Mouse (Mus musculus) megakaryocyte, embryonic 14.5 days (primary cell): ENCODE results near the gene Csrnp3.

Experiments used
- FLI1 ChIP-seq: IDR thresholded peaks from 2 replicates; pipeline ENCODE4 v1.6.1; 2012; ENCODE audit warnings: low read length, inconsistent platforms, mixed read lengths
- GATA1 ChIP-seq: IDR thresholded peaks from 3 replicates; pipeline ENCODE4 v1.6.1; 2012; ENCODE audit warnings: mixed read lengths, low read length, inconsistent platforms, borderline replicate concordance

GRCm38 (mm10) chr2:65846000-65846755, 611 bp downstream of the Csrnp3 start:
- no peak for TF ChIP-seq GATA1
- TF ChIP-seq FLI1: no peak
